Mouse (Mus musculus) inflammation-experienced regulatory T-cells (primary cell): ENCODE data around the gene Sec16a. TPM values are rescaled to one million over a fixed set of nuclear protein-coding genes. Genes with fewer than 3 reads are reported as not detected.

Source experiments
- polyA plus RNA-seq, 2 experiments: library from polyadenylated mRNA; unstranded; fragments of 100-300 nt; shearing (Covaris generic); gene quantifications; one replicate each; pipeline ENCODE4 v1.2.1; 2017

Sec16a gene
- 10 to 100 TPM; 50.1 to 53.9 TPM for polyA plus RNA-seq

GRCm38 (mm10) chr2:26444946-26445665, at the start of gene Sec16a:
TSS of gene Sec16a (minus strand) at chr2:26445216.

GRCm38 (mm10) chr2:26408515-26409356, 36.3 kb downstream of the Sec16a start, which contains the start of gene Inpp5e:
TSS of gene Inpp5e (minus strand) at chr2:26409203.

GRCm38 (mm10) chr2:26389154-26389690, 55.8 kb downstream of the Sec16a start, which contains the start of the genes Entr1 and Pmpca:
TSS of gene Entr1 (minus strand) at chr2:26389316.
TSS of gene Pmpca (plus strand) at chr2:26389339.

GRCm38 (mm10) chr2:26380131-26380771, 64.8 kb downstream of the Sec16a start, which contains the start of gene Snapc4:
TSS of gene Snapc4 (minus strand) at chr2:26380653.

GRCm38 (mm10) chr2:26360772-26361171, 84.2 kb downstream of the Sec16a start, which contains the start of gene Card9:
TSS of gene Card9 (minus strand) at chr2:26360918.

Other genes with a start within 250 kb of the Sec16a start
- gene Lhx3, start 236.9 kb downstream of the Sec16a start, polyA plus RNA-seq: under 1 TPM in 1 of 2 experiments, not detected in 1; 0.80 TPM
- gene Qsox2, start 207.7 kb downstream of the Sec16a start, polyA plus RNA-seq: 10 to 100 TPM in 1 of 2 experiments, 1 to 10 TPM in 1; 8.8 to 12.5 TPM
- gene Ccdc187, start 150.7 kb downstream of the Sec16a start, polyA plus RNA-seq: under 1 TPM in 1 of 2 experiments, not detected in 1; 0.28 TPM
- gene Gpsm1, start 129.7 kb downstream of the Sec16a start, polyA plus RNA-seq: 10 to 100 TPM; 11.7 to 16.6 TPM
- 10 to 100 TPM; 14.8 to 17.5 TPM for gene Dnlz, start 93.1 kb downstream of the Sec16a start, polyA plus RNA-seq
- 1 to 10 TPM in 1 of 2 experiments, under 1 TPM in 1; 0.86 to 1.5 TPM for gene Card9, start 84.3 kb downstream of the Sec16a start, polyA plus RNA-seq
- 10 to 100 TPM; 42.2 to 48.5 TPM for gene Snapc4, start 64.6 kb downstream of the Sec16a start, polyA plus RNA-seq
- 100 to 1,000 TPM; 153 to 198 TPM for gene Entr1, start 55.9 kb downstream of the Sec16a start, polyA plus RNA-seq
- 100 to 1,000 TPM; 102 to 119 TPM for gene Pmpca, start 55.9 kb downstream of the Sec16a start, polyA plus RNA-seq
- gene Inpp5e, start 36.0 kb downstream of the Sec16a start, polyA plus RNA-seq: 10 to 100 TPM; 36.2 to 49.9 TPM
- gene Notch1, start 71.4 kb upstream of the Sec16a start, polyA plus RNA-seq: 10 to 100 TPM; 44.0 to 51.0 TPM
- gene Egfl7, start 134.8 kb upstream of the Sec16a start, polyA plus RNA-seq: 1 to 10 TPM in 1 of 2 experiments, under 1 TPM in 1; 0.58 to 5.4 TPM
- gene Gm20532, start 141.4 kb upstream of the Sec16a start, polyA plus RNA-seq: not detected
- 10 to 100 TPM; 24.4 to 58.1 TPM for gene Agpat2, start 159.2 kb upstream of the Sec16a start, polyA plus RNA-seq
- 1 to 10 TPM; 7.6 to 8.5 TPM for gene Fam69b, start 183.2 kb upstream of the Sec16a start, polyA plus RNA-seq
- 1 to 10 TPM in 1 of 2 experiments, under 1 TPM in 1; 0.20 to 2.2 TPM for gene Lcn4, start 226.1 kb upstream of the Sec16a start, polyA plus RNA-seq